Mouse (Mus musculus): ENCODE data around the gene Gm47995. TPM values are rescaled to one million over a fixed set of nuclear protein-coding genes. Genes with fewer than 3 reads are reported as not detected.
"Not testable (repeated sequence)": the region's sequence is repeated elsewhere in the genome, so short reads cannot be mapped to it uniquely, and the experiment has no call there.

Gm47995 gene
- total and polyA plus RNA-seq, 3 experiments, result not detected

GRCm38 (mm10) chr1:151153056-151153652 is 45.1 kb upstream of the Gm47995 start:
- Histone ChIP-seq H3K9ac (ENCODE audit: insufficient read depth, low read depth) (no peak overlapping the region), H3K27me3 (replicated peaks) (no peaks in the 10 kb centered on the region), H3K79me2 (replicated peaks; ENCODE audit: control insufficient read depth, extremely low read depth, insufficient read depth, poor library complexity, severe bottlenecking) (no peaks in the 10 kb centered on the region), H3K4me2 (ENCODE audit: insufficient read depth, low read depth, poor library complexity, severe bottlenecking) (no peak overlapping the region), H3K27ac (ENCODE audit: insufficient read depth, low read depth) (no peak overlapping the region), H3K4me3 (replicated peaks in 1 of 3; ENCODE audit: low read depth in 2 of 3, low read length in 2 of 3, poor library complexity in 1 of 3) (no peak overlapping the region), H3K36me3 (replicated peaks in 1 of 2; ENCODE audit: control insufficient read depth in 1 of 2, insufficient read depth in 1 of 2, low read length in 1 of 2) (no peaks in the 10 kb centered on the region), H3K9me3 (replicated peaks; ENCODE audit: low read length) (no peaks in the 10 kb centered on the region), H3K4me1 (ENCODE audit: control insufficient read depth in 1 of 2, insufficient read depth in 2 of 2) (no peaks in the 10 kb centered on the region)
- in situ Hi-C loops (cut with MboI; ENCODE audit: low pct_ligation_motif_present, low pct_unique_long_range_greater_than_20kb, low sequenced_read_pairs) (no loop called here), dilution Hi-C loops (cut with MboI; ENCODE audit: extremely low pct_ligation_motif_present, extremely low pct_unique_long_range_greater_than_20kb, low sequenced_read_pairs) (no loop called here)
- DNase-seq (ENCODE audit: extremely low read depth), result no peak
- no peak for TF ChIP-seq GABPA (IDR thresholded peaks at IDR 0.05; ENCODE audit: insufficient replicate concordance, low read depth, low read length)
- no peak for TF ChIP-seq JUND (conservative IDR thresholded peaks at IDR 0.05; ENCODE audit: low read depth, low read length)

- dilution Hi-C loops (cut with MboI; ENCODE audit: extremely low pct_ligation_motif_present, extremely low pct_unique_long_range_greater_than_20kb, low sequenced_read_pairs); H3K4me3 ChIP-seq (replicated peaks in 1 of 3; ENCODE audit: low read depth in 2 of 3, low read length in 2 of 3, poor library complexity in 1 of 3); H3K9me3 ChIP-seq (replicated peaks; ENCODE audit: low read length); H3K79me2 ChIP-seq (replicated peaks; ENCODE audit: control insufficient read depth, extremely low read depth, insufficient read depth, poor library complexity, severe bottlenecking); H3K27ac ChIP-seq (ENCODE audit: insufficient read depth, low read depth); H3K9ac ChIP-seq (ENCODE audit: insufficient read depth, low read depth); H3K4me2 ChIP-seq (ENCODE audit: insufficient read depth, low read depth, poor library complexity, severe bottlenecking); DNase-seq (ENCODE audit: extremely low read depth); H3K36me3 ChIP-seq (replicated peaks in 1 of 2; ENCODE audit: control insufficient read depth in 1 of 2, insufficient read depth in 1 of 2, low read length in 1 of 2); H3K4me1 ChIP-seq (ENCODE audit: control insufficient read depth in 1 of 2, insufficient read depth in 2 of 2); H3K27me3 ChIP-seq (replicated peaks); in situ Hi-C loops (cut with MboI; ENCODE audit: low pct_ligation_motif_present, low pct_unique_long_range_greater_than_20kb, low sequenced_read_pairs): not testable (repeated sequence)
Measured at GRCm38 (mm10) chr1:151154131-151154530, 44.1 kb upstream of the Gm47995 start.

- no peaks in the 10 kb centered on the region for H3K4me1 ChIP-seq (ENCODE audit: control insufficient read depth in 1 of 2, insufficient read depth in 2 of 2)
- no peaks in the 10 kb centered on the region for H3K36me3 ChIP-seq (replicated peaks in 1 of 2; ENCODE audit: control insufficient read depth in 1 of 2, insufficient read depth in 1 of 2, low read length in 1 of 2)
- in situ Hi-C loops (cut with MboI; ENCODE audit: low pct_ligation_motif_present, low pct_unique_long_range_greater_than_20kb, low sequenced_read_pairs), result no loop called here
- no peaks in the 10 kb centered on the region for H3K9me3 ChIP-seq (replicated peaks; ENCODE audit: low read length)
- TF ChIP-seq MAX (IDR thresholded peaks at IDR 0.05; ENCODE audit: low read length), result no peak
- no peak for TF ChIP-seq POLR2A (IDR thresholded peaks at IDR 0.05; ENCODE audit: low read depth, low read length)
- TF ChIP-seq ELF1 (IDR thresholded peaks at IDR 0.05; ENCODE audit: low read depth, low read length), result no peak
- no peak for TF ChIP-seq MXI1 (IDR thresholded peaks at IDR 0.05; ENCODE audit: low read depth, low read length)
- no peak for TF ChIP-seq SMC3 (IDR thresholded peaks at IDR 0.05; ENCODE audit: low read depth, low read length)
- TF ChIP-seq NRF1 (IDR thresholded peaks at IDR 0.05; ENCODE audit: low read depth, low read length), result no peak
- no peak for TF ChIP-seq UBTF (IDR thresholded peaks at IDR 0.05; ENCODE audit: low read depth, low read length)
- TF ChIP-seq ETS1 (conservative IDR thresholded peaks at IDR 0.05; ENCODE audit: low read depth, low read length), result no peak
- no peak for TF ChIP-seq ZMIZ1 (IDR thresholded peaks at IDR 0.05; ENCODE audit: low read depth, low read length)
- no peaks in the 10 kb centered on the region for H3K27me3 ChIP-seq (replicated peaks)
- dilution Hi-C loops (cut with MboI; ENCODE audit: extremely low pct_ligation_motif_present, extremely low pct_unique_long_range_greater_than_20kb, low sequenced_read_pairs), result no loop called here
- no peak overlapping the region for H3K9ac ChIP-seq (ENCODE audit: insufficient read depth, low read depth)
- DNase-seq (ENCODE audit: extremely low read depth), result no peak
- no peak overlapping the region for H3K4me2 ChIP-seq (ENCODE audit: insufficient read depth, low read depth, poor library complexity, severe bottlenecking)
- H3K27ac ChIP-seq (ENCODE audit: insufficient read depth, low read depth), result no peak overlapping the region
- no peak overlapping the region for H3K4me3 ChIP-seq (replicated peaks in 1 of 3; ENCODE audit: low read depth in 2 of 3, low read length in 2 of 3, poor library complexity in 1 of 3)
- H3K79me2 ChIP-seq (replicated peaks; ENCODE audit: control insufficient read depth, extremely low read depth, insufficient read depth, poor library complexity, severe bottlenecking), result no peaks in the 10 kb centered on the region
Measured at GRCm38 (mm10) chr1:151156129-151156528, 42.1 kb upstream of the Gm47995 start.

Measured in CH12.LX (cell line).